Mouse (Mus musculus) liver, embryonic 13.5 days (tissue): Measurements from ENCODE around the gene Ier5l. TPM values are rescaled to one million over a fixed set of nuclear protein-coding genes. Genes with fewer than 3 reads are reported as not detected.

Experiments
- ATAC-seq: fragments of 200-750 bp; cut with Nextera tagmentation; 2 replicates; pipeline ENCODE4 v1.8.0; 2017; ENCODE audit warnings: low read depth, mild to moderate bottlenecking, moderate number of reproducible peaks, moderate library complexity
- DNase-seq: peaks from one replicate; pipeline ENCODE4 v3.0.0; 2022
- H3K27ac ChIP-seq: fragments of 300-500 bp; sonication (generic); 2 replicates; pipeline ENCODE4 v1.5.1; 2015; ENCODE audit warnings: moderate library complexity, mild to moderate bottlenecking, inconsistent platforms
- H3K27me3 ChIP-seq: fragments of 300-500 bp; sonication (generic); 2 replicates; pipeline ENCODE4 v1.6.1; 2015; ENCODE audit warnings: mild to moderate bottlenecking, inconsistent platforms
- H3K36me3 ChIP-seq: fragments of 300-500 bp; sonication (generic); 2 replicates; pipeline ENCODE4 v1.6.1; 2015; ENCODE audit warnings: mild to moderate bottlenecking, inconsistent platforms
- H3K4me1 ChIP-seq: fragments of 300-500 bp; sonication (generic); replicated peaks from 2 replicates; pipeline ENCODE4 v1.6.1; 2015; ENCODE audit warnings: inconsistent platforms
- H3K4me2 ChIP-seq: fragments of 300-500 bp; sonication (generic); 2 replicates; pipeline ENCODE4 v1.6.1; 2015; ENCODE audit warnings: inconsistent platforms, mild to moderate bottlenecking, moderate library complexity
- H3K4me3 ChIP-seq: fragments of 300-500 bp; sonication (generic); replicated peaks from 2 replicates; pipeline ENCODE4 v1.5.1; 2015; ENCODE audit warnings: mild to moderate bottlenecking, inconsistent platforms
- H3K9ac ChIP-seq: fragments of 300-500 bp; sonication (generic); 2 replicates; pipeline ENCODE4 v1.6.1; 2015; ENCODE audit warnings: mild to moderate bottlenecking, inconsistent platforms
- H3K9me3 ChIP-seq: fragments of 300-500 bp; sonication (generic); replicated peaks from 2 replicates; pipeline ENCODE4 v1.6.1; 2016; ENCODE audit warnings: inconsistent platforms
- WGBS: fragments of 180-500 bp; shearing (Covaris S2); methylation state at CpG from one replicate; pipeline ENCODE4 v1.1.7; 2015; ENCODE audit not compliant: insufficient replicate concordance; 5-methylcytosine and 5-hydroxymethylcytosine counted together
- polyA plus RNA-seq: library from polyadenylated mRNA; unstranded; fragments of >200 nt; fragmentation: Nextera tagmentation; extraction: Ambion mirVana; gene quantifications from 2 replicates; pipeline ENCODE4 v1.2.1, GENCODE M21; 2015

Gene Ier5l
- polyA plus RNA-seq, 1 experiment from 2014 or later = 0.13 TPM

DNA sequence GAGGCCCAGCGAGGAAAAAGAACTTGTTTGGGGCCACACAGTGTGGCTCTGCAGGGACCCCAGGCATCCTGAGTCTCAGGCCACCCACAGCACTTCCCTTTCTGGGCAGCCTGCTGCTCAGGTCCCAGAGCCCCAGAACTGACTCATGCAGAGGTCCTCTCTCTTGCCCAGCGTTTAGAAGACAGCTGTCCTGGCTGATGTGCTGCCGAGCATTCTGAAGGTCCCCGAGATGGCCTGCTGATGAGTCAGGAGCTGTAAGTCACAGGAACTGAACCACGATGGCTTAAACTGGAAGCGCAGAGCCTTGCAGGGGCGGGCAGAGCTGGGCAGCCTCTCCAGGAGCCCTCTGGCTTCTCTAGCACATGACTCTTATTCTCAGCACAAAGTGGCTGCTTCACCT is 13.6 kb upstream of the Ier5l start:
- no peak for DNase-seq

DNA sequence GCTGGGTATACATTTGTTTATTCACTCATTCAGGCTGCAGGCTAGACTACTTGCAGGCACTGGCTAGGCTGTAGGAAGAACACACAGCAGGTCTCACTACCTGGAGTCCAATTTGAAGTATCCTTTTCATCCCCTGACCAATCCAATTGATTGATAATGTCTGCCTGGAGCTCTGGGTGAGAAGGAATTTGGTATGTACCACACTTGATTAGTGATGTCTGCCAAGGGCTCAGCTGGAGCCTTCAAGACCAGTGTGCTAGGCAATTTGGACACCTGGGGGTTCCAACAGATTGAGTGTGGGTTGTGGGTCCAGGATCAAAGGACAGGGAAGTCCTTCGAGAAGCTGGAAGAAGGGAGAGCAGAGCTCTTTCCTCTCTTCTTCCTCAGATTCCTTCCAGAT is 4.5 kb upstream of the Ier5l start:
- ATAC-seq (no peak), DNase-seq (no peak)
- H3K9ac ChIP-seq = no peak overlapping the region
- no peaks in the 10 kb centered on the region for H3K9me3 ChIP-seq
- no peak overlapping the region for H3K4me3 ChIP-seq
- 50% methylated on average over 1 of the region's 1 CpGs for WGBS
- H3K36me3 ChIP-seq = no peaks in the 10 kb centered on the region
- peaks cover 4% of the 10 kb centered on the region; the same call in 1 of the 2 replicates for H3K4me1 ChIP-seq
- H3K27ac ChIP-seq = no peak overlapping the region
- H3K27me3 ChIP-seq = peaks cover 38% of the 10 kb centered on the region
- no peak overlapping the region for H3K4me2 ChIP-seq

More for the DNA sequence above, 13.6 kb upstream of the Ier5l start:
- no peak overlapping the region for H3K4me3 ChIP-seq
- no peak for ATAC-seq
- no peak overlapping the region for H3K4me2 ChIP-seq
- H3K9ac ChIP-seq = no peak overlapping the region
- no peaks in the 10 kb centered on the region for H3K4me1 ChIP-seq
- H3K27ac ChIP-seq = no peak overlapping the region
- no peaks in the 10 kb centered on the region for H3K36me3 ChIP-seq
- H3K9me3 ChIP-seq = no peaks in the 10 kb centered on the region
- 18% methylated on average over 7 of the region's 7 CpGs for WGBS
- H3K27me3 ChIP-seq = 0 out of 2 replicates have a peak, but pooled peaks cover 4% of the 10 kb centered on the region

DNA sequence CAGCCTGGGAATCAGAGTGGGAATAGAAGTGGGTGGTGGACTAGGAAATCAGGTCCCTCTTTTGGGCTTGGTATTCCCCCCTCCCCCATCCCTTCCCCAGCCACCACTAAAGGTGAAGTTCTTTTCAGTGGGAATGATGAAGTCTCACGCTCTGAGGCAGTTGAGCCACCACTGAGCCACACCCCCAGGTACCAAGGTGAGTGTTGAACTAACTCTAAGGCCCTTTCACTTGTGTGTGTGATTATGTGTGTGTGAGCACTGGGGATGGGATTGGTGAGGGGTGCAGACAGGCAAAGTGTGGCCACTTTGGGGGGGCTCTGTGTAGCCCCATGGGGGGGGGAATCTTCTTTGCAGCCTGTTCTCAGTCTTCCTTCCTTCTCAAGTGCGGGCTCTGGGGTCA is 2.2 kb upstream of the Ier5l start:
- Histone ChIP-seq H3K4me1 (peaks cover 18% of the 10 kb centered on the region), H3K9ac (no peak overlapping the region), H3K36me3 (no peaks in the 10 kb centered on the region), H3K27ac (no peak overlapping the region), H3K4me2 (no peak overlapping the region), H3K4me3 (no peak overlapping the region), H3K9me3 (no peaks in the 10 kb centered on the region), H3K27me3 (peaks cover 61% of the 10 kb centered on the region)
- ATAC-seq (no peak), DNase-seq (no peak)
- 47% methylated on average over 2 of the region's 2 CpGs for WGBS

DNA sequence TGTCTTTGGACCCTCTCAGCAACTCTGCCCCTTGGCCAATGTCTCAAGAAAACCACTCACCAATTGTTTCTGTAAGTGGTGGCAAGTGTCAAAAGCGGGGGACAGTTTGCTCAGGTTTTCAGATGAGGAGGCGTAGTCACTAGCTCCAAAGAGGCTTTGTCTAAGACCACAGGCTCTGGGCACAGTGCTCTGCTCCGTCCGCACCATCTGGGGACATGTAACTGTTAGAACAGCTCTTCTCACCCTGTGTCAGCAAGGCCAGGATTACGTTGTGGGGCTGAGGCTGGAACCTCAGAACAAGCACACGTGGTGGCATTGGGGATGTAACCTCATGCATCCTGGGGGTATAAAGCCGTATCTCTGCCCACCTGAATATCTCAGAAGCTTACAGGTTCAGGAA is 1.4 kb upstream of the Ier5l start:
- WGBS = 62% methylated on average over 7 of the region's 7 CpGs
- Histone ChIP-seq H3K4me2 (no peak overlapping the region), H3K36me3 (no peaks in the 10 kb centered on the region), H3K4me1 (peaks cover 23% of the 10 kb centered on the region), H3K9me3 (no peaks in the 10 kb centered on the region), H3K9ac (no peak overlapping the region), H3K27ac (no peak overlapping the region), H3K4me3 (no peak overlapping the region), H3K27me3 (peaks cover 69% of the 10 kb centered on the region)
- DNase-seq (no peak), ATAC-seq (no peak)

DNA sequence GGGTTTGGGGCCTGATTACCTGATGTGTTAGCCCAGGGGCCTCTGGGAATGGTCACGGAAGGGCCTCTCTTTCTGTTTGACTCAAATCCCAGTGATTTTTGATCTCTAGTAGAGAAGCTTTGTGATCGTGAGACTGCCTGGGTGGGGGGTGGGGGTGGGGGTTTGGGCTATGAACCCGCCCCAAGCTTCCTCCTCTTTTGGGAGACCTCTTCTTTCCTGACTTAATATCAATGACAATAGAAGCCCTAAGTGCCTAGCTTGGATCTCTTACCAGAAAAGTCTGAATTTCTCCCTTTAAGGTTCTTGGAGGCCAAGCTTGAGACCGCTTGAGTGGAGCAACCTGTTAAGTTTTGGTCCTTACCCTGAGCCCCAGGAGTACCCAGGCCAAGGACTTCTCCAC is 757 bp upstream of the Ier5l start:
- H3K4me1 ChIP-seq = peaks cover 27% of the 10 kb centered on the region
- H3K4me3 ChIP-seq = peak overlapping the region; percentile 30; the same call in 1 of the 2 replicates
- H3K9ac ChIP-seq = no peak overlapping the region
- WGBS = 27% methylated on average over 4 of the region's 4 CpGs
- peak overlapping the region; percentile 69 for H3K4me2 ChIP-seq
- ATAC-seq (no peak), DNase-seq (no peak)
- no peaks in the 10 kb centered on the region for H3K36me3 ChIP-seq
- peaks cover 73% of the 10 kb centered on the region for H3K27me3 ChIP-seq
- no peak overlapping the region for H3K27ac ChIP-seq
- no peaks in the 10 kb centered on the region for H3K9me3 ChIP-seq

DNA sequence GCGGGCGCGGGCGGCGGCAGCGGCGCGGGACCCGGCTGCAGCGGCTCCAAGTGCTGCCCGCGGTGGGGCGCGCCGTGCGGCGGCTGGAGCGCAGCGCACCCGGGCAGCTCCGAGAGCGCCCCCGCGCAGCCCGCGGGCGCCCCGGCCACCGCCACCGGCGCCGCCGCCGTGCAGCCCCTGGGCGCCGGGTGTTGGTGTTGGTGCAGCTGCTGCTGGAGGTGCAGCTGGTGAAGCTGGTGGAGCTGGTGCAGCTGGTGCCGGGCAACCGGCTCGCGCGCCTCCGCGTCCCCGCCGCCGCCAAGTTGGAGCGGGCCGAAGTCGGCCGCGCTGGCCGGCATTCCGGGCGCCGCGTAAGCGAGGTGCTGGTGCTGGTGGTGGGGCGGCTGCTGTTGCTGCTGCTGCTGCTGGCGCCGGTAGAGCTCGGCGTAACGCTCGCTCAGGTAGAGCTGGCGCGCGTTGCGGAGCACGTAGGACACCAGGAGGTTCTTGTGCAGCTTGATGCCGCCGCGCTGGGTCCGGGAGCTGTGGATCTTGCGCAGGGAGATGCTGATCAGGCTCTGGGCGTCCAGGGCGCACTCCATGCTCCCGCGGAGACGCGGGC is 488 bp downstream of the Ier5l start:
- H3K9ac ChIP-seq = peak overlapping the region; percentile 67
- under 1% methylated on average over 67 of the region's 80 CpGs for WGBS
- H3K27ac ChIP-seq = peak overlapping the region; percentile 13; the same call in 1 of the 2 replicates
- no peaks in the 10 kb centered on the region for H3K9me3 ChIP-seq
- H3K36me3 ChIP-seq = no peaks in the 10 kb centered on the region
- H3K27me3 ChIP-seq = peaks cover 82% of the 10 kb centered on the region
- peak overlapping the region; percentile 59 for H3K4me3 ChIP-seq
- H3K4me2 ChIP-seq = peak overlapping the region; percentile 69
- peak; percentile 25; the same call in 1 of the 2 replicates for ATAC-seq
- DNase-seq = no peak
- H3K4me1 ChIP-seq = peaks cover 30% of the 10 kb centered on the region

DNA sequence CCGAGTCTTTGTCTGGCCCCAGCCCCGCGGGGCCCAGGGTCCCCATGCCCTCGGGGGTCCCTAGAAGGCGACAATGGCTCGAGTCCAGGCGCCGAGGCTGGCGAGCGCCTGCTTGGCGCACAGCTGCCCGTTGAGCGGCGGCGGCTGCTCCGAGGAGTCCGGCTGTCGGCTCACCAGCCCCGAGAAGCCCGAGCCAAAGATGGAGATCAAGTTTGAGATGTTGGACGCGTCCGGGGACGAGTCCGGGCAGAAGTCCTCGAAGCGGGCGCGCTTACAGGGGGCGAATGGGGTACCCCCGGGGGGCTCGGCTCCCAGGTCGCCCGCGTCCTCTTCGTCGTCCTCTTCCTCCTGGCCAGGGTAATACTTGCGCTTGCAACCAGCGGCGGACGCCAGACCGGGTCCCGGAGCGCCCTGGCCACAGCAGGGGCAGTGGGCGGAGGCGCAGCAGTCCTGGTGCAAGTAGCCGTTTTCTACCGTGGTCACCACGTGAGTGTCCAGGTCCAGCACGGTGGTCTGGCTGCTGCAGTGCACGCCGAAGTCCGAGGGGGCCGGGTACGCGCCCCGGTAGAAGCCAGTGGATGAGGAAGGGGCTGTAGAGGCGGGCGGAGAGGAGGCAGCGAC is 1.2 kb downstream of the Ier5l start:
- WGBS = under 1% methylated on average over 60 of the region's 60 CpGs
- no peak for ATAC-seq
- DNase-seq = no peak
- no peaks in the 10 kb centered on the region for H3K36me3 ChIP-seq
- peak overlapping the region; percentile 67 for H3K9ac ChIP-seq
- peak overlapping the region; percentile 23; the same call in 1 of the 2 replicates for H3K27ac ChIP-seq
- H3K27me3 ChIP-seq = peaks cover 89% of the 10 kb centered on the region
- H3K9me3 ChIP-seq = no peaks in the 10 kb centered on the region
- H3K4me1 ChIP-seq = peaks cover 30% of the 10 kb centered on the region
- peak overlapping the region; percentile 69 for H3K4me2 ChIP-seq
- peak overlapping the region; percentile 59 for H3K4me3 ChIP-seq

DNA sequence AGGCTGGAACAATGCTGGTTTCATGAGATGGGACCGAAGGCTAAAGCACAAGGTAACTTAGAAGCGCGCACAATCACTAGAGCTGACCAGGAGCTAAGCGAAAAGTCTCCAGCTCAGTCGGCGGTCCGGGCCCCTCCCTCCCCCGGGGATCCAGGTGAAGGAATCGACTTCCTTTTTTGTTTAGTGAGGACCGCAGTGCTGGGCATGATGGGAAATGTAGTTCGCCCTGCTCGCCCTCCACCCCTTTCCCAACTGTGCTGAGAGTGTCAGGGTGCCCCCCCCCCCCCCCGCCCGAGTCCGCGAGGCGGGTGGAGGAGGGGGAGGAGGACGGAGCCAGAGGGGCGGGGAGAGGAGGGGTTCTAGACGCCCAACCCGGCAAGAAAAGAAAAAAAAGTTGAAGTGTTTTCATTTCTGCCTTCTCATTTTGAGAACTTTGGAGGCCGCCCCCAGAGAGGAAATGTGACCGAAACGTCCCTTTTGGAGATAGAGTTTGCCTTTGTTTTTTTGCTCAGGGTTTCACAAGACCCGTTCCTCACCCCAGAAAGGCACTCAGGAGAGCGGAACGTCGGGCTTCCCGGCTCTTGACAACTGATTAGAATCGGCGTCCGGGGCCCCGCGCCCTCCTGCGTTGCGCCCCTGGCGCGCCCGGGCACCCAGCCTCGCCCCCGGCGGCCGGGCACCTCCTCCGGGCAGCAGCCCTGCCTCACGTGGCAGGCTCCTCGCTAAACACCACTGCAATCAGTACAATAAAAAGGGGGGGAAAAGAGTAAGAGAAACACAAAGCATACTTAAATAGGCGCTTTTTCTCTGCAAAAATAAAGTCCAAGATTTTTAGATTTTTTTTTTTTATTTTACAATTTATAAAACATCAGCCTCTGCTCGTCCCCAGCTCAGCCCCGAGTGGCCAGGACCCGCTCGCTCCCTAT is 2.0 kb downstream of the Ier5l start:
- Histone ChIP-seq H3K9ac (peak overlapping the region; percentile 67), H3K4me3 (peak overlapping the region; percentile 59), H3K9me3 (no peaks in the 10 kb centered on the region), H3K4me1 (peaks cover 30% of the 10 kb centered on the region), H3K27me3 (peaks cover 95% of the 10 kb centered on the region), H3K4me2 (peak overlapping the region; percentile 69), H3K27ac (peak overlapping the region; percentile 58), H3K36me3 (no peaks in the 10 kb centered on the region)
- DNase-seq = no peak
- ATAC-seq = peak; percentile 27; the same call in 1 of the 2 replicates
- under 1% methylated on average over 45 of the region's 51 CpGs for WGBS

DNA sequence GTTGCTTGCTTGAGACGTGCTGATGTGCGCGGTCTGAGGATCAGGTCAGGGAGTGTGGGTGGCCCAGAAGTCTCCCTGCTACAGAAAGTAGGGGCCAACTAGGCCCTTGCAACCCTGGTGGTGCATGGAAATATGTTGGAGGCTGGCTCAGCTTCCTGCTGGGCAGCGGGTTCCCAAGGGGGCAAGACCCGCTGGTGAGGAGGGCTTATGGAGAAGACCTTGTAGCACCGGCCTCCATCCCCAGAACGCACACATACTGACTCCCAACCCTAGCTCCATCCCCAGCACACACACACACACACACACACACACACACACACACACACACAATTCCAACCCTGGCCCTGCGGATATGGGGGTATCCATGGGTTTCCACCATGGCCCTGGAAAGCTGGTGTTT is 3.0 kb downstream of the Ier5l start:
- Histone ChIP-seq H3K36me3 (no peaks in the 10 kb centered on the region), H3K9me3 (no peaks in the 10 kb centered on the region), H3K27me3 (peaks cover 87% of the 10 kb centered on the region), H3K4me3 (0 out of 2 replicates have a peak overlapping the region, but pooled peaks have one; percentile 39), H3K27ac (0 out of 2 replicates have a peak overlapping the region, but pooled peaks have one; percentile 29), H3K4me1 (peaks cover 30% of the 10 kb centered on the region), H3K9ac (no peak overlapping the region), H3K4me2 (peak overlapping the region; percentile 69; the same call in 1 of the 2 replicates)
- DNase-seq = no peak
- WGBS = 18% methylated on average over 8 of the region's 8 CpGs
- ATAC-seq = no peak

DNA sequence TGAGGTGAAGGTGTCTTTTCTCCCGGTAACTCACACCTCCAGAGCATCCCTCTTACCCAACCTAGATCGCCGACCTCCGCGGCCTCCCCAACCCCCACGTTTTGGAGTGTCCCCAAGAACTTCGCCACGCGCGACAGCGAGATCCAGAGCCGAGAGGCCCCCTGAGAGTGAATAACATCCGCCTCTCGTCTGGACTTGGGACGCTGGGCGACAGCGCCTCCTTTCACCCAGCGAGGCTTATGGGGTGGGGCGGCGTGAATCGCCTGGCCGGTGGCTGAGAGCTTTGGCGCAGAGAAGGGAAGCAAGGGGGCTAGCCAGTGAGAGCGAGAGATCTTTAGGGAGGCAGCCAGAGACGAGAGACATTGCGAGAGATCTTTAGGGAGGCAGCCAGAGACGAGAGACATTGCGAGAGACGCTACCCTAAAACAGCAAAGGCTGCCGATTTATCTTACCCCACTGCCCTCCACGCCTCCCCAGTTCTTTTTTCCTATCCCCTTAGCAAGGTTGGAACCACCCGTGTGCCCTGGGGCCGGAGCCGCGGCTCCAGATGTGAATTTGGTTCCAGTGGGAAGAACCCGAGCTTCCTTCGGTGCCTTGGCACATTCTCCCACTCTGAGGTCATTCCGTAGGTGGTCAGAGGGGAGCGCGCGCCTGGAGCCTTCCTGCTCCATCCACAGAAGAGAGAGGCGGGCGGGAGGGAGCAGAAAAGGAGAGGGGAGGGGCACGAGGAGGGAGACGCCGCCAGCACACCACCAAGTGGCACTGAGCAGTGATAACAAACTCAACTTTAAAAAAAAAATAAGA is 3.7 kb downstream of the Ier5l start:
- peak overlapping the region; percentile 23; the same call in 1 of the 2 replicates for H3K9ac ChIP-seq
- DNase-seq = no peak
- no peak for ATAC-seq
- peaks cover 84% of the 10 kb centered on the region for H3K27me3 ChIP-seq
- 1% methylated on average over 46 of the region's 46 CpGs for WGBS
- no peaks in the 10 kb centered on the region for H3K36me3 ChIP-seq
- no peak overlapping the region for H3K27ac ChIP-seq
- no peaks in the 10 kb centered on the region for H3K9me3 ChIP-seq
- peak overlapping the region; percentile 39 for H3K4me3 ChIP-seq
- H3K4me1 ChIP-seq = peaks cover 30% of the 10 kb centered on the region
- peak overlapping the region; percentile 69 for H3K4me2 ChIP-seq
